Mouse (Mus musculus): ENCODE results near the gene Aunip. TPM values are rescaled to one million over a fixed set of nuclear protein-coding genes. Genes with fewer than 3 reads are reported as not detected.

Gene Aunip
- polyA plus RNA-seq (2015; fragmentation: Nextera tagmentation; extraction: Ambion mirVana) = 14.0 and 18.9 TPM in 2 replicates

- H3K9me3 ChIP-seq (replicated peaks) = no peaks in the 10 kb centered on the region
- H3K4me3 ChIP-seq (replicated peaks) = peak within 1 kb of the TSS; percentile 71
- no peaks in the 10 kb centered on the region for H3K27me3 ChIP-seq
- peak within 1 kb of the TSS; percentile 91 for H3K27ac ChIP-seq (replicated peaks)
- peak; percentile 83 for ATAC-seq (ENCODE audit: insufficient read depth)
- peaks cover 84% of the 10 kb centered on the region for H3K4me1 ChIP-seq (replicated peaks)
- under 1% methylated on average over 42 of the region's 42 CpGs for WGBS (ENCODE audit: insufficient replicate concordance)
- H3K36me3 ChIP-seq (replicated peaks) = peaks cover 11% of the 10 kb centered on the region
- H3K9ac ChIP-seq = peak within 1 kb of the TSS; percentile 79
- peak within 1 kb of the TSS; percentile 92 for H3K4me2 ChIP-seq
Measured at GRCm38 (mm10) chr4:134510845-134511411, at the start of gene Aunip. Aunip (plus strand) TSS chr4:134510999.

- Histone ChIP-seq H3K9me3 (replicated peaks) (no peaks in the 10 kb centered on the region), H3K4me2 (no peak overlapping the region), H3K36me3 (replicated peaks) (no peaks in the 10 kb centered on the region), H3K27me3 (peaks cover 2% of the 10 kb centered on the region), H3K4me3 (replicated peaks) (no peak overlapping the region), H3K4me1 (replicated peaks) (peaks cover 21% of the 10 kb centered on the region), H3K9ac (no peak overlapping the region), H3K27ac (replicated peaks) (no peak overlapping the region)
- ATAC-seq (ENCODE audit: insufficient read depth) = no peak
- 56% methylated on average over 5 of the region's 5 CpGs for WGBS (ENCODE audit: insufficient replicate concordance)
Measured at GRCm38 (mm10) chr4:134461252-134461651, 49.5 kb upstream of the Aunip start.

- whole genome bisulfite sequencing (ENCODE audit: insufficient replicate concordance) = 60% methylated on average over 12 of the region's 12 CpGs
- no peak overlapping the region for H3K9ac ChIP-seq
- H3K27me3 ChIP-seq = no peaks in the 10 kb centered on the region; the same call in 1 of the 2 replicates
- no peak overlapping the region for H3K4me3 ChIP-seq (replicated peaks)
- peaks cover 36% of the 10 kb centered on the region for H3K4me1 ChIP-seq (replicated peaks)
- ATAC-seq (ENCODE audit: insufficient read depth) = no peak
- no peaks in the 10 kb centered on the region for H3K9me3 ChIP-seq (replicated peaks)
- no peak overlapping the region for H3K27ac ChIP-seq (replicated peaks)
- H3K36me3 ChIP-seq (replicated peaks) = peaks cover 9% of the 10 kb centered on the region
- H3K4me2 ChIP-seq = no peak overlapping the region
Measured at GRCm38 (mm10) chr4:134465789-134466188, 45.0 kb upstream of the Aunip start.

GRCm38 (mm10) chr4:134466381-134467262, 44.2 kb upstream of the Aunip start:
- Histone ChIP-seq H3K27ac (replicated peaks) (no peak overlapping the region), H3K9me3 (replicated peaks) (no peaks in the 10 kb centered on the region), H3K36me3 (replicated peaks) (peaks cover 17% of the 10 kb centered on the region), H3K4me3 (replicated peaks) (no peak overlapping the region), H3K4me2 (peak overlapping the region; percentile 98), H3K9ac (no peak overlapping the region), H3K4me1 (replicated peaks) (peaks cover 40% of the 10 kb centered on the region), H3K27me3 (no peaks in the 10 kb centered on the region; the same call in 1 of the 2 replicates)
- ATAC-seq (ENCODE audit: insufficient read depth) = no peak
- WGBS (ENCODE audit: insufficient replicate concordance) = 60% methylated on average over 11 of the region's 11 CpGs

- Histone ChIP-seq H3K27ac (replicated peaks) (peak overlapping the region; percentile 93), H3K27me3 (no peaks in the 10 kb centered on the region; the same call in 1 of the 2 replicates), H3K36me3 (replicated peaks) (peaks cover 26% of the 10 kb centered on the region), H3K9me3 (replicated peaks) (no peaks in the 10 kb centered on the region), H3K4me3 (replicated peaks) (peak overlapping the region; percentile 81), H3K9ac (peak overlapping the region; percentile 90), H3K4me2 (peak overlapping the region; percentile 98), H3K4me1 (replicated peaks) (peaks cover 40% of the 10 kb centered on the region)
- peak; percentile 56 for ATAC-seq (ENCODE audit: insufficient read depth)
- WGBS (ENCODE audit: insufficient replicate concordance) = under 1% methylated on average over 31 of the region's 31 CpGs
Measured at GRCm38 (mm10) chr4:134467435-134468214, 43.2 kb upstream of the Aunip start.

- H3K4me1 ChIP-seq (replicated peaks) = peaks cover 40% of the 10 kb centered on the region
Measured at GRCm38 (mm10) chr4:134468215-134468575, 42.6 kb upstream of the Aunip start, which contains the start of gene Stmn1. Stmn1 (plus strand) TSS chr4:134468320.

GRCm38 (mm10) chr4:134468578-134469266, 42.1 kb upstream of the Aunip start:
- peak; percentile 79 for ATAC-seq (ENCODE audit: insufficient read depth)
- Histone ChIP-seq H3K27ac (replicated peaks) (peak overlapping the region; percentile 93), H3K9ac (peak overlapping the region; percentile 90), H3K4me1 (replicated peaks) (peaks cover 40% of the 10 kb centered on the region), H3K4me3 (replicated peaks) (peak overlapping the region; percentile 81), H3K27me3 (no peaks in the 10 kb centered on the region; the same call in 1 of the 2 replicates), H3K4me2 (peak overlapping the region; percentile 98), H3K36me3 (replicated peaks) (peaks cover 34% of the 10 kb centered on the region), H3K9me3 (replicated peaks) (no peaks in the 10 kb centered on the region)
- under 1% methylated on average over 68 of the region's 68 CpGs for WGBS (ENCODE audit: insufficient replicate concordance)

More at GRCm38 (mm10) chr4:134468215-134468575, 42.6 kb upstream of the Aunip start, which contains the start of gene Stmn1:
- H3K9ac ChIP-seq = peak within 1 kb of the TSS; percentile 90
- H3K4me3 ChIP-seq (replicated peaks) = peak within 1 kb of the TSS; percentile 81
- ATAC-seq (ENCODE audit: insufficient read depth) = peak; percentile 91
- peaks cover 32% of the 10 kb centered on the region for H3K36me3 ChIP-seq (replicated peaks)
- H3K27me3 ChIP-seq = no peaks in the 10 kb centered on the region; the same call in 1 of the 2 replicates
- H3K4me2 ChIP-seq = peak within 1 kb of the TSS; percentile 98
- under 1% methylated on average over 30 of the region's 31 CpGs for WGBS (ENCODE audit: insufficient replicate concordance)
- H3K27ac ChIP-seq (replicated peaks) = peak within 1 kb of the TSS; percentile 93
- no peaks in the 10 kb centered on the region for H3K9me3 ChIP-seq (replicated peaks)

GRCm38 (mm10) chr4:134469341-134469796, 41.4 kb upstream of the Aunip start:
- Histone ChIP-seq H3K9ac (peak overlapping the region; percentile 58), H3K27ac (replicated peaks) (peak overlapping the region; percentile 93), H3K36me3 (replicated peaks) (peaks cover 40% of the 10 kb centered on the region), H3K4me1 (replicated peaks) (peaks cover 37% of the 10 kb centered on the region), H3K4me2 (peak overlapping the region; percentile 98), H3K9me3 (replicated peaks) (no peaks in the 10 kb centered on the region), H3K27me3 (no peaks in the 10 kb centered on the region; the same call in 1 of the 2 replicates), H3K4me3 (replicated peaks) (peak overlapping the region; percentile 81)
- 20% methylated on average over 6 of the region's 6 CpGs for WGBS (ENCODE audit: insufficient replicate concordance)
- ATAC-seq (ENCODE audit: insufficient read depth) = peak; percentile 26

GRCm38 (mm10) chr4:134469985-134470384, 40.8 kb upstream of the Aunip start:
- Histone ChIP-seq H3K4me2 (peak overlapping the region; percentile 98), H3K4me1 (replicated peaks) (peaks cover 31% of the 10 kb centered on the region), H3K27ac (replicated peaks) (peak overlapping the region; percentile 93; the same call in 1 of the 2 replicates), H3K36me3 (replicated peaks) (peaks cover 46% of the 10 kb centered on the region), H3K4me3 (replicated peaks) (peak overlapping the region; percentile 81), H3K27me3 (no peaks in the 10 kb centered on the region; the same call in 1 of the 2 replicates), H3K9ac (peak overlapping the region; percentile 20; the same call in 1 of the 2 replicates), H3K9me3 (replicated peaks) (no peaks in the 10 kb centered on the region)
- no peak for ATAC-seq (ENCODE audit: insufficient read depth)
- 77% methylated on average over 3 of the region's 3 CpGs for WGBS (ENCODE audit: insufficient replicate concordance)

- no peak overlapping the region for H3K9ac ChIP-seq
- ATAC-seq (ENCODE audit: insufficient read depth) = no peak
Measured at GRCm38 (mm10) chr4:134471469-134471868, 39.3 kb upstream of the Aunip start.

More at GRCm38 (mm10) chr4:134471469-134471868, 39.3 kb upstream of the Aunip start:
- Histone ChIP-seq H3K4me3 (replicated peaks) (no peak overlapping the region), H3K4me2 (no peak overlapping the region), H3K27ac (replicated peaks) (no peak overlapping the region), H3K36me3 (replicated peaks) (peaks cover 61% of the 10 kb centered on the region), H3K27me3 (no peaks in the 10 kb centered on the region), H3K4me1 (replicated peaks) (peaks cover 33% of the 10 kb centered on the region), H3K9me3 (replicated peaks) (no peaks in the 10 kb centered on the region)

Measured in liver, embryonic 15.5 days (tissue).